Comparison of ENCODE assay signal across 9 mouse cellular contexts in genomic region chr9:47529182-47529581, GRCm38 (mm10). TPM values are rescaled to one million over a fixed set of nuclear protein-coding genes. Genes with fewer than 3 reads are reported as not detected.
DNase-seq lines count a peak whose midpoint lies in the region; ATAC-seq and TF ChIP-seq lines count a peak whose summit lies in the region.
"Had no signal": no experiment of that assay in that cellular context is flagged by ENCODE, and none has a peak within 500 bp of the region (broad histone marks: within the 10 kb centered on the region; RNA-seq: fewer than 3 reads in every experiment).

No protein-coding gene starts in this region.

- no peaks in the 10 kb centered on the region for H3K36me3 ChIP-seq in heart, embryonic 11.5 days (ENCODE audit: control insufficient read depth, insufficient read depth, low read length)
- no peaks in the 10 kb centered on the region for H3K36me3 ChIP-seq in heart, postnatal 0 days (replicated peaks; ENCODE audit: control insufficient read depth, insufficient read depth, low read length)
- no peaks in the 10 kb centered on the region for H3K36me3 ChIP-seq in liver, postnatal 0 days (replicated peaks; ENCODE audit: insufficient read depth, low read length)

- no peak overlapping the region; the same call in 1 of the 2 replicates for H3K27ac ChIP-seq in heart, embryonic 11.5 days (ENCODE audit: low read depth, low read length)
- no peak overlapping the region for H3K27ac ChIP-seq in heart, postnatal 0 days (ENCODE audit: low read depth)
- no peak overlapping the region for H3K27ac ChIP-seq in liver, postnatal 0 days (ENCODE audit: low read depth)

- WGBS in heart, embryonic 11.5 days (ENCODE audit: insufficient replicate concordance), result 3% methylated on average over 11 of the region's 11 CpGs
- WGBS in heart, postnatal 0 days, result 10% methylated on average over 11 of the region's 11 CpGs
- 6% methylated on average over 11 of the region's 11 CpGs for WGBS in liver, postnatal 0 days (ENCODE audit: insufficient replicate concordance)

- no peak for ATAC-seq in heart, embryonic 11.5 days (replicated peaks; ENCODE audit: insufficient number of reproducible peaks, low FRiP score, low TSS enrichment)
- ATAC-seq in heart, postnatal 0 days (ENCODE audit: insufficient read depth, low read depth), result no peak
- no peak for ATAC-seq in liver, postnatal 0 days

- no peak for DNase-seq in heart, adult 8-10 months (ENCODE audit: low spot score)
- peak; percentile 23 for DNase-seq in MN1 (ENCODE audit: low spot score)
- no peak for DNase-seq in heart, postnatal 0 days (ENCODE audit: low spot score)
- DNase-seq in liver, postnatal 0 days, result no peak
- no peak for DNase-seq in frontal cortex, postnatal 14 days (ENCODE audit: low spot score in 2 of 2)
- DNase-seq in B cell, adult 2 months, result no peak
- no peak for DNase-seq in thymus, postnatal 0 days (ENCODE audit: low spot score)

- H3K4me2 ChIP-seq in heart, embryonic 11.5 days, result peak overlapping the region; percentile 98
- peak overlapping the region; percentile 92 for H3K4me2 ChIP-seq in heart, postnatal 0 days (ENCODE audit: low read depth, low read length)
- H3K4me2 ChIP-seq in liver, postnatal 0 days (ENCODE audit: low read depth, low read length), result peak overlapping the region; percentile 88

- H3K9me3 ChIP-seq in heart, embryonic 11.5 days (replicated peaks; ENCODE audit: control insufficient read depth, low read length), result no peaks in the 10 kb centered on the region
- H3K9me3 ChIP-seq in heart, postnatal 0 days (replicated peaks; ENCODE audit: control insufficient read depth, low read length), result no peaks in the 10 kb centered on the region
- H3K9me3 ChIP-seq in liver, postnatal 0 days (ENCODE audit: low read length), result no peaks in the 10 kb centered on the region

- no peak for TF ChIP-seq CTCF in heart, postnatal 0 days (IDR thresholded peaks at IDR 0.05; ENCODE audit: low read depth)
- no peak for TF ChIP-seq CTCF in liver, postnatal 0 days (IDR thresholded peaks at IDR 0.05; ENCODE audit: low read depth)

- H3K4me1 ChIP-seq in heart, embryonic 11.5 days (ENCODE audit: control insufficient read depth, insufficient read depth, low read length), result peaks cover 6% of the 10 kb centered on the region; the same call in 1 of the 2 replicates
- peaks cover 18% of the 10 kb centered on the region for H3K4me1 ChIP-seq in heart, postnatal 0 days (ENCODE audit: control insufficient read depth, insufficient read depth)
- peaks cover 15% of the 10 kb centered on the region; the same call in 1 of the 2 replicates for H3K4me1 ChIP-seq in liver, postnatal 0 days (ENCODE audit: insufficient read depth)

- H3K4me3 ChIP-seq in heart, embryonic 11.5 days (ENCODE audit: low read depth, low read length), result peak overlapping the region; percentile 72
- H3K4me3 ChIP-seq in heart, postnatal 0 days (ENCODE audit: low read depth, low read length), result peak overlapping the region; percentile 60
- peak overlapping the region; percentile 53; the same call in 1 of the 2 replicates for H3K4me3 ChIP-seq in liver, postnatal 0 days (ENCODE audit: low read depth, low read length)

- peaks cover 15% of the 10 kb centered on the region for H3K27me3 ChIP-seq in heart, embryonic 11.5 days (ENCODE audit: control insufficient read depth, insufficient read depth, low read length)
- H3K27me3 ChIP-seq in heart, postnatal 0 days (ENCODE audit: control insufficient read depth, insufficient read depth, low read length), result peaks cover 42% of the 10 kb centered on the region
- H3K27me3 ChIP-seq in liver, postnatal 0 days (ENCODE audit: insufficient read depth, low read length), result peaks cover 41% of the 10 kb centered on the region
- H3K27me3 ChIP-seq: CH12.LX had no signal

- TF ChIP-seq EP300 in heart, postnatal 0 days (IDR thresholded peaks at IDR 0.05; ENCODE audit: low read depth), result no peak
- TF ChIP-seq EP300 in liver, postnatal 0 days (IDR thresholded peaks at IDR 0.05; ENCODE audit: low read depth), result no peak

- H3K9ac ChIP-seq in heart, embryonic 11.5 days (ENCODE audit: low read depth, low read length), result peak overlapping the region; percentile 73
- no peak overlapping the region for H3K9ac ChIP-seq in heart, postnatal 0 days (replicated peaks; ENCODE audit: low read depth, low read length)
- no peak overlapping the region for H3K9ac ChIP-seq in liver, postnatal 0 days (replicated peaks)

RNA-seq across cellular contexts. Expression of gene Cadm1, which starts 0.8 kb away (rescaled TPM):
- 30.3 and 31.3 TPM in 2 replicates for polyA plus RNA-seq in heart, embryonic 11.5 days (2014; fragmentation: Nextera tagmentation; extraction: Ambion mirVana)
- 1 to 10 TPM; 1.7 to 2.3 (median 2.1) TPM for total RNA-seq in heart, adult 8-10 months (2022)
- 5.5 and 10.6 TPM in 2 replicates for total RNA-seq in heart, postnatal 0 days (2014; rRNA removed; ENCODE audit: low replicate concordance)
- polyA plus RNA-seq in heart, postnatal 0 days (2015; fragmentation: Nextera tagmentation; extraction: Ambion mirVana), result 3.7 and 5.2 TPM in 2 replicates
- 12.5 and 13.6 TPM in 2 replicates for polyA plus RNA-seq in liver, postnatal 0 days (2015; fragmentation: Nextera tagmentation; extraction: Ambion mirVana)
- polyA plus RNA-seq in thymus, postnatal 0 days (2015; fragmentation: Nextera tagmentation; extraction: Ambion mirVana), result 7.8 and 9.0 TPM in 2 replicates
- total RNA-seq: CH12.LX had no signal
